Mouse (Mus musculus) C2C12 (cell line): ENCODE measurements around the gene Maf. TPM values are rescaled to one million over a fixed set of nuclear protein-coding genes. Genes with fewer than 3 reads are reported as not detected.

Source experiments
- H3K27me3 ChIP-seq: one replicate; pipeline ENCODE4 v1.6.1; 2011; ENCODE audit not compliant: control insufficient read depth, insufficient read depth, insufficient read length
- H3K36me3 ChIP-seq: one replicate; pipeline ENCODE4 v1.6.1; 2011; ENCODE audit not compliant: control insufficient read depth, insufficient read depth
- H3K4me3 ChIP-seq: one replicate; pipeline ENCODE4 v1.5.1; 2011; ENCODE audit warnings: mild to moderate bottlenecking, control low read depth; ENCODE audit not compliant: poor library complexity, insufficient read depth, severe bottlenecking
- H3K79me2 ChIP-seq: one replicate; pipeline ENCODE4 v1.6.1; 2011; ENCODE audit not compliant: control insufficient read depth, insufficient read depth
- H3K79me3 ChIP-seq: one replicate; pipeline ENCODE4 v1.6.1; 2011; ENCODE audit warnings: low read depth, control low read depth
- H3ac ChIP-seq: one replicate; pipeline ENCODE3; 2011; ENCODE audit warnings: low read depth; ENCODE audit not compliant: control insufficient read depth, insufficient read length
- CEBPB ChIP-seq: IDR thresholded peaks from one replicate; pipeline ENCODE4 v1.6.1; 2011; ENCODE audit warnings: low read depth, mild to moderate bottlenecking, control low read depth, moderate library complexity
- CTCF ChIP-seq: IDR thresholded peaks from one replicate; pipeline ENCODE4 v1.5.1; 2011; ENCODE audit not compliant: control insufficient read depth, insufficient read depth, insufficient read length
- FOSL1 ChIP-seq: IDR thresholded peaks from one replicate; pipeline ENCODE4 v1.8.0; 2011; ENCODE audit warnings: mild to moderate bottlenecking, low read length; ENCODE audit not compliant: poor library complexity, insufficient read depth, severe bottlenecking
- MAX ChIP-seq: IDR thresholded peaks from one replicate; pipeline ENCODE4 v1.6.1; 2011; ENCODE audit warnings: mild to moderate bottlenecking, control low read depth
- MYOD1 ChIP-seq: IDR thresholded peaks from one replicate; pipeline ENCODE4 v1.6.1; 2011; ENCODE audit warnings: low read depth; ENCODE audit not compliant: control insufficient read depth, insufficient read length
- MYOG ChIP-seq: IDR thresholded peaks from one replicate; pipeline ENCODE4 v1.6.1; 2011; ENCODE audit not compliant: control insufficient read depth, insufficient read length; ENCODE audit errors: extremely low read depth
- USF1 ChIP-seq: IDR thresholded peaks from one replicate; pipeline ENCODE4 v1.6.1; 2011; ENCODE audit warnings: low read depth, mild to moderate bottlenecking, control low read depth, moderate library complexity
- polyA plus RNA-seq: library from polyadenylated mRNA; unstranded; fragments of >200 nt; fragmentation: generic; extraction: Trizol; gene quantifications from one replicate; pipeline ENCODE4 v1.2.1, GENCODE M21; 2012; ENCODE audit warnings: missing spikeins

The Maf gene
- polyA plus RNA-seq, 1 experiment = 0.60 TPM

DNA sequence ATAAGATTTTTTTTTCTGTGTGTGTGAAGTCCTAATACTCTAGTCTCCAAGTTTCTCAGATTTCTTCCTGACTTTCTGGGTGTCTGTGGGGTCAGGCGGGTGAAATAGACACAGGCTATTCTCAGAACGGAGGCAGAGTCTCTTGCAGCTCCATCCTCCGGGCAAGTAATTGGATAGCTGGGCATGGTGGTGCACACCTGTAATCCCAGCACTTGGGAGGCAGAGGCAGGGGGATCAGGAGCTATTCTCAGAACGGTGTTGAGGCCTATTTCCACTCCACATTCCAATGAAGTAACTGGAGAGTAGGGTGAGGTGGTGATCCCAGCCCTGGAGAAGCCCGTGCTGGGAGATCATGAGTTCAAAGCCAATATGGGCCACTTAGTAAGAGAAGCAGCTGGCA lies 67.6 kb downstream of the Maf start:
- no peak overlapping the region for H3K4me3 ChIP-seq
- H3K36me3 ChIP-seq = no peaks in the 10 kb centered on the region
- TF ChIP-seq CEBPB (no peak), FOSL1 (no peak), MAX (no peak), MYOD1 (no peak), USF1 (no peak), MYOG (no peak), CTCF (no peak)
- H3K27me3 ChIP-seq = peaks cover 3% of the 10 kb centered on the region
- H3K79me2 ChIP-seq = no peaks in the 10 kb centered on the region
- H3ac ChIP-seq = no peak overlapping the region
- H3K79me3 ChIP-seq = no peaks in the 10 kb centered on the region

- no peak for TF ChIP-seq USF1
- no peak for TF ChIP-seq FOSL1
- no peak for TF ChIP-seq CTCF
- TF ChIP-seq MYOD1 = no peak
- TF ChIP-seq MYOG = no peak
- no peak for TF ChIP-seq CEBPB
- no peak for TF ChIP-seq MAX
- H3K79me2 ChIP-seq = no peaks in the 10 kb centered on the region
- H3K36me3 ChIP-seq = no peaks in the 10 kb centered on the region
Observed at GRCm38 (mm10) chr8:115636751-115637150, 70.8 kb downstream of the Maf start.

More at GRCm38 (mm10) chr8:115636751-115637150, 70.8 kb downstream of the Maf start:
- Histone ChIP-seq H3K4me3 (no peak overlapping the region), H3ac (no peak overlapping the region), H3K79me3 (no peaks in the 10 kb centered on the region), H3K27me3 (peaks cover 6% of the 10 kb centered on the region)
